In genomic region chr4:150615251-150616028, GRCm38 (mm10) we compare ENCODE assay signal across 17 mouse cellular contexts. TPM values are rescaled to one million over a fixed set of nuclear protein-coding genes. Genes with fewer than 3 reads are reported as not detected.
A peak's percentile ranks its signal among the peaks of the same experiment; 100 is the strongest.
DNase-seq lines count a peak whose midpoint lies in the region; ATAC-seq and TF ChIP-seq lines count a peak whose summit lies in the region.
"Had no signal": no experiment of that assay in that cellular context is flagged by ENCODE, and none has a peak within 500 bp of the region (broad histone marks: within the 10 kb centered on the region; RNA-seq: fewer than 3 reads in every experiment).

No protein-coding gene starts in this region.

- WGBS in heart, embryonic 15.5 days, result 85% methylated on average over 12 of the region's 12 CpGs
- 87% methylated on average over 12 of the region's 12 CpGs for WGBS in lung, postnatal 0 days
- WGBS in hindbrain, embryonic 16.5 days, result 93% methylated on average over 12 of the region's 12 CpGs
- WGBS in small intestine, adult 2 months, result 48% methylated on average over 12 of the region's 12 CpGs

- no peaks in the 10 kb centered on the region for H3K27me3 ChIP-seq in heart, embryonic 15.5 days
- no peaks in the 10 kb centered on the region for H3K27me3 ChIP-seq in lung, postnatal 0 days (replicated peaks; ENCODE audit: insufficient read depth, low read length)
- H3K27me3 ChIP-seq in hindbrain, embryonic 16.5 days (replicated peaks; ENCODE audit: control insufficient read depth, insufficient read depth, low read length), result no peaks in the 10 kb centered on the region
- H3K27me3 ChIP-seq in small intestine, adult 2 months (ENCODE audit: control insufficient read depth, insufficient read depth, low read length), result no peaks in the 10 kb centered on the region
- H3K27me3 ChIP-seq: limb, embryonic 15.5 days; lung, embryonic 15.5 days; neural tube, embryonic 12.5 days had no signal

- H3K4me2 ChIP-seq in heart, embryonic 15.5 days, result no peak overlapping the region
- H3K4me2 ChIP-seq in lung, postnatal 0 days (replicated peaks; ENCODE audit: low read depth, low read length), result no peak overlapping the region
- H3K4me2 ChIP-seq in hindbrain, embryonic 16.5 days (ENCODE audit: low read length), result no peak overlapping the region
- H3K4me2 ChIP-seq: limb, embryonic 15.5 days; lung, embryonic 15.5 days; neural tube, embryonic 12.5 days had no signal

- peaks cover 11% of the 10 kb centered on the region for H3K4me1 ChIP-seq in heart, embryonic 15.5 days (replicated peaks)
- H3K4me1 ChIP-seq in lung, postnatal 0 days (ENCODE audit: insufficient read depth, low read depth, low read length), result no peaks in the 10 kb centered on the region
- no peaks in the 10 kb centered on the region; the same call in 1 of the 2 replicates for H3K4me1 ChIP-seq in hindbrain, embryonic 16.5 days (ENCODE audit: control insufficient read depth, insufficient read depth, low read depth, low read length)
- peaks cover 14% of the 10 kb centered on the region for H3K4me1 ChIP-seq in small intestine, adult 2 months (ENCODE audit: control insufficient read depth, insufficient read depth, insufficient read length, low read length)

- no peak overlapping the region for H3K9ac ChIP-seq in heart, embryonic 15.5 days
- no peak overlapping the region for H3K9ac ChIP-seq in lung, postnatal 0 days (replicated peaks; ENCODE audit: low read depth)
- H3K9ac ChIP-seq in hindbrain, embryonic 16.5 days (ENCODE audit: low read depth, low read length), result no peak overlapping the region
- H3K9ac ChIP-seq: limb, embryonic 15.5 days; lung, embryonic 15.5 days; neural tube, embryonic 12.5 days had no signal

- TF ChIP-seq EP300 in lung, postnatal 0 days (IDR thresholded peaks at IDR 0.05), result no peak

- no peak overlapping the region; the same call in 1 of the 2 replicates for H3K27ac ChIP-seq in heart, embryonic 15.5 days
- H3K27ac ChIP-seq in lung, postnatal 0 days (ENCODE audit: low read length), result no peak overlapping the region
- peak overlapping the region; percentile 23; the same call in 1 of the 2 replicates for H3K27ac ChIP-seq in hindbrain, embryonic 16.5 days (ENCODE audit: low read depth, low read length)
- H3K27ac ChIP-seq in small intestine, adult 2 months (ENCODE audit: insufficient read depth, low read depth, low read length), result peak overlapping the region; percentile 44; the same call in 1 of the 2 replicates
- H3K27ac ChIP-seq: heart, embryonic 10.5 days; limb, embryonic 15.5 days; lung, embryonic 15.5 days; neural tube, embryonic 12.5 days had no signal

- ATAC-seq in heart, embryonic 15.5 days (replicated peaks; ENCODE audit: insufficient number of reproducible peaks, insufficient read depth, low FRiP score, low read depth), result peak; percentile 10; the same call in 1 of the 2 replicates
- ATAC-seq in lung, postnatal 0 days, result peak; percentile 10; the same call in 1 of the 2 replicates
- ATAC-seq in hindbrain, embryonic 16.5 days, result no peak

- no peak overlapping the region for H3K4me3 ChIP-seq in heart, embryonic 15.5 days
- no peak overlapping the region for H3K4me3 ChIP-seq in lung, postnatal 0 days (ENCODE audit: low read depth, low read length)
- no peak overlapping the region for H3K4me3 ChIP-seq in hindbrain, embryonic 16.5 days (ENCODE audit: low read length)
- H3K4me3 ChIP-seq in small intestine, adult 2 months (ENCODE audit: low read depth, low read length), result no peak overlapping the region
- H3K4me3 ChIP-seq: heart, embryonic 10.5 days; limb, embryonic 15.5 days; lung, embryonic 15.5 days; neural tube, embryonic 12.5 days had no signal

- intact Hi-C loops in heart, postnatal 25 days (cut with DNase I), result no loop called here

- TF ChIP-seq CTCF in lung, postnatal 0 days (IDR thresholded peaks at IDR 0.05), result no peak
- no peak for TF ChIP-seq CTCF in small intestine, adult 2 months (IDR thresholded peaks at IDR 0.05; ENCODE audit: extremely low read depth, insufficient read length, insufficient replicate concordance, low read depth, low read length)

- H3K9me3 ChIP-seq in heart, embryonic 15.5 days (replicated peaks), result no peaks in the 10 kb centered on the region
- H3K9me3 ChIP-seq in lung, postnatal 0 days (ENCODE audit: low read length), result no peaks in the 10 kb centered on the region
- H3K9me3 ChIP-seq in hindbrain, embryonic 16.5 days (ENCODE audit: control insufficient read depth, low read length), result no peaks in the 10 kb centered on the region
- H3K9me3 ChIP-seq: heart, embryonic 10.5 days; limb, embryonic 15.5 days; lung, embryonic 15.5 days; neural tube, embryonic 12.5 days had no signal

- no peak for TF ChIP-seq POLR2A in small intestine, adult 2 months (IDR thresholded peaks at IDR 0.05; ENCODE audit: low read depth, low read length)

- DNase-seq in heart, postnatal 25 days (ENCODE audit: low spot score), result no peak
- DNase-seq in lung, postnatal 0 days (ENCODE audit: low spot score), result no peak
- DNase-seq in lung, adult 18-20 months, result no peak
- DNase-seq in right cerebral cortex, postnatal 10 days (ENCODE audit: low spot score in 2 of 2), result no peak
- DNase-seq in layer of hippocampus, adult 11-12 months (ENCODE audit: low spot score), result no peak
- DNase-seq: adrenal gland, postnatal 25 days had no signal

- peaks cover 87% of the 10 kb centered on the region for H3K36me3 ChIP-seq in heart, embryonic 15.5 days
- peaks cover 70% of the 10 kb centered on the region for H3K36me3 ChIP-seq in lung, postnatal 0 days (ENCODE audit: insufficient read depth, low read length)
- H3K36me3 ChIP-seq in hindbrain, embryonic 16.5 days (ENCODE audit: control insufficient read depth, insufficient read depth, low read length), result peaks cover 70% of the 10 kb centered on the region
- H3K36me3 ChIP-seq in small intestine, adult 2 months (ENCODE audit: control insufficient read depth, insufficient read depth, low read length), result peaks cover 91% of the 10 kb centered on the region

RNA-seq across cellular contexts. Expression of gene Slc45a1, which starts 36.5 kb away (rescaled TPM):
- 0.32 TPM in 1 of 2 replicates, not detected in the other for polyA plus RNA-seq in heart, embryonic 15.5 days (2015; fragmentation: Nextera tagmentation; extraction: Ambion mirVana)
- not detected for total RNA-seq in heart, postnatal 25 days (2021)
- polyA plus RNA-seq in lung, postnatal 0 days (2015; fragmentation: Nextera tagmentation; extraction: Ambion mirVana), result 0.04 TPM in 1 of 2 replicates, not detected in the other
- polyA plus RNA-seq in hindbrain, embryonic 16.5 days (2015; fragmentation: Nextera tagmentation; extraction: Ambion mirVana), result 44.7 and 46.7 TPM in 2 replicates
- 0.11 and 0.38 TPM in 2 replicates for polyA plus RNA-seq in small intestine, adult 2 months (2012; rRNA removed)
- total RNA-seq: gastrocnemius, adult 18-20 months; hematopoietic stem cell, adult 5-6 weeks; megakaryocyte-erythroid progenitor cell, adult 5-6 weeks; MEL had no signal

Comparison
In these comparisons a context has a peak if more than half of its experiments do, and no peak if none do; other contexts are left out.
1. H3K27ac ChIP-seq: peak in hindbrain, embryonic 16.5 days (single experiment) and small intestine, adult 2 months (single experiment); none in heart, embryonic 15.5 days (single experiment) and lung, postnatal 0 days (single experiment).
2. RNA of gene Slc45a1, which starts 36.5 kb away (polyA plus RNA-seq): 44.7 to 46.7 TPM in hindbrain, embryonic 16.5 days; 0.11 to 0.38 TPM in small intestine, adult 2 months, 0.04 TPM in lung, postnatal 0 days and 0.32 TPM in heart, embryonic 15.5 days; every median in the first group is over 10 times any median in the second.